Mouse (Mus musculus) cerebellum, adult 2 months (tissue): ENCODE measurements around the gene Xkr7. TPM values are rescaled to one million over a fixed set of nuclear protein-coding genes. Genes with fewer than 3 reads are reported as not detected.

Source experiments
- DNase-seq, 2 experiments: peaks; one replicate each; pipeline ENCODE4 v3.0.0; 2021
- H3K27ac ChIP-seq: fragments of 200-500 bp; 2 replicates; pipeline ENCODE4 v1.5.1; 2012; ENCODE audit warnings: low read length, control low read depth, inconsistent platforms; ENCODE audit not compliant: insufficient read depth
- H3K27me3 ChIP-seq: fragments of 200-500 bp; 2 replicates; pipeline ENCODE4 v1.6.1; 2012; ENCODE audit warnings: inconsistent platforms, mild to moderate bottlenecking, low read length, moderate library complexity; ENCODE audit not compliant: control insufficient read depth, insufficient read depth
- H3K4me1 ChIP-seq: fragments of 200-500 bp; 2 replicates; pipeline ENCODE4 v1.6.1; 2011; ENCODE audit warnings: low read length; ENCODE audit not compliant: control insufficient read depth, insufficient read depth
- H3K4me3 ChIP-seq: fragments of 200-500 bp; replicated peaks from 2 replicates; pipeline ENCODE3; 2011; ENCODE audit warnings: mild to moderate bottlenecking, low read depth, low read length, control low read depth; ENCODE audit not compliant: insufficient read depth
- CTCF ChIP-seq: fragments of 200-500 bp; IDR thresholded peaks from 2 replicates; pipeline ENCODE4 v1.5.1; 2011; ENCODE audit warnings: low read depth, mild to moderate bottlenecking, control low read depth, low read length, moderate library complexity, borderline replicate concordance; ENCODE audit not compliant: insufficient read depth
- POLR2A ChIP-seq: fragments of 200-500 bp; IDR thresholded peaks from 2 replicates; pipeline ENCODE4 v1.6.1; 2011; ENCODE audit warnings: low read length, control low read depth, borderline replicate concordance; ENCODE audit not compliant: insufficient read depth
- WGBS: fragments of 180-500 bp; shearing (Covaris S2); methylation state at CpG from one replicate; pipeline ENCODE4 v1.1.7; 2018; 5-methylcytosine and 5-hydroxymethylcytosine counted together
- polyA plus RNA-seq: library from polyadenylated mRNA; depleted of rRNA; stranded (reverse); fragments of >200 nt; gene quantifications from 2 replicates; pipeline ENCODE4 v1.2.3, GENCODE M21; 2012; rRNA removed

Gene Xkr7
- polyA plus RNA-seq, 1 experiment: 9.5 TPM

DNA sequence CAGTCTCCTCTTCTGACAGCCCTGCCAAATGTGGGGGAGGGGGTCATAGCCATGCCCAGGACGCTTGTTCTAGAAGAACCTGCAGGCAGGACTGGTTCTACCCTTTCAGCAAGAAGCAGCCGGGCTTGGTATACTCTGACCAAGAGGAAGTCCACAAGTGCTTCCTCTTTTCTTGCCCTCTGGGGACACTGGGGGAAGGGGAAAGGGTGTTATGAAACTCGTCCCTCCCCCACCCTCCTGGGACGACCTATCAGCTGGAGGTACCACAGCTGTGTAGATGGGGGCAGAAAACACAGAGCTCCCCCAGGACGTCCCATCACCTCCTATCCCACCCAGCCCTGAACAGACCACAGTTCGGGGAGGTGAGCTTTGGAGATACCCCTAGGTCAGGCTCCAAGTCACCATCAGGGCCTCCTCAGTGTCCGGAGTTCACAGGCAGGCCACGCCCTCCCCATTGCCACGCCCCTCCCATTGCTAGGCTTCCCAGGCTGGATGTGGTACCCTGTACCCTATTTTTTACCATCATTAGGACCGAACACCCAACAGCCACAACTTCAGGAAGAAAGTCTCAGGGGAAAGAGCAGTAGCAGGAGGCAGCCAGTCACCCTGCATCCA lies 59.0 kb downstream of the Xkr7 start:
- 48% methylated on average over 10 of the region's 10 CpGs for WGBS
- no peaks in the 10 kb centered on the region for H3K4me1 ChIP-seq
- no peak overlapping the region for H3K27ac ChIP-seq
- no peak for DNase-seq
- TF ChIP-seq POLR2A: no peak
- no peak for TF ChIP-seq CTCF
- H3K4me3 ChIP-seq: no peak overlapping the region
- H3K27me3 ChIP-seq: no peaks in the 10 kb centered on the region

Other genes with a start within 250 kb of the Xkr7 start
- gene Bcl2l1, start 200.1 kb upstream of the Xkr7 start, polyA plus RNA-seq: 141 and 142 TPM in 2 replicates
- 1.2 TPM in 2 replicates for gene Tpx2, start 183.9 kb upstream of the Xkr7 start, polyA plus RNA-seq
- gene Mylk2, start 120.5 kb upstream of the Xkr7 start, polyA plus RNA-seq: not detected in 2 replicates
- gene Foxs1, start 98.6 kb upstream of the Xkr7 start, polyA plus RNA-seq: 1.2 and 1.9 TPM in 2 replicates
- gene Dusp15, start 80.2 kb upstream of the Xkr7 start, polyA plus RNA-seq: 73.1 and 73.6 TPM in 2 replicates
- 4.6 and 4.8 TPM in 2 replicates for gene Ttll9, start 69.4 kb upstream of the Xkr7 start, polyA plus RNA-seq
- gene Pdrg1, start 16.4 kb upstream of the Xkr7 start, polyA plus RNA-seq: 131 and 133 TPM in 2 replicates
- 9.0 and 11.4 TPM in 2 replicates for gene Ccm2l, start 34.1 kb downstream of the Xkr7 start, polyA plus RNA-seq
- gene Hck, start 76.6 kb downstream of the Xkr7 start, polyA plus RNA-seq: 1.2 and 1.4 TPM in 2 replicates
- 78.6 and 82.5 TPM in 2 replicates for gene Tm9sf4, start 129.5 kb downstream of the Xkr7 start, polyA plus RNA-seq
- 20.0 and 20.1 TPM in 2 replicates for gene Tspyl3, start 193.6 kb downstream of the Xkr7 start, polyA plus RNA-seq
- 4.8 and 5.5 TPM in 2 replicates for gene Plagl2, start 209.6 kb downstream of the Xkr7 start, polyA plus RNA-seq
- 18.8 and 19.1 TPM in 2 replicates for gene Pofut1, start 209.7 kb downstream of the Xkr7 start, polyA plus RNA-seq